Comparison of ENCODE assay signal across 23 mouse cellular contexts in genomic region chr7:84039856-84040522, GRCm38 (mm10). TPM values are rescaled to one million over a fixed set of nuclear protein-coding genes. Genes with fewer than 3 reads are reported as not detected.
DNase-seq lines count a peak whose midpoint lies in the region; ATAC-seq and TF ChIP-seq lines count a peak whose summit lies in the region.
"Had no signal": no experiment of that assay in that cellular context is flagged by ENCODE, and none has a peak within 500 bp of the region (broad histone marks: within the 10 kb centered on the region; RNA-seq: fewer than 3 reads in every experiment).

No protein-coding gene starts in this region.

- 63% methylated on average over 8 of the region's 8 CpGs for WGBS in intestine, embryonic 16.5 days
- 36% methylated on average over 8 of the region's 8 CpGs for WGBS in kidney, postnatal 0 days

- no peaks in the 10 kb centered on the region for H3K9me3 ChIP-seq in intestine, embryonic 16.5 days (ENCODE audit: control insufficient read depth, low read length)
- H3K9me3 ChIP-seq in kidney, postnatal 0 days (replicated peaks; ENCODE audit: low read length) = no peaks in the 10 kb centered on the region
- H3K9me3 ChIP-seq: forebrain, embryonic 10.5 days; heart, embryonic 10.5 days; hindbrain, embryonic 12.5 days; limb, embryonic 13.5 days; liver, embryonic 13.5 days; lung, embryonic 15.5 days; midbrain, embryonic 12.5 days; neural tube, embryonic 12.5 days had no signal

- H3K27ac ChIP-seq in intestine, embryonic 16.5 days (ENCODE audit: low read length) = peak overlapping the region; percentile 24; the same call in 1 of the 2 replicates
- no peak overlapping the region for H3K27ac ChIP-seq in kidney, postnatal 0 days
- H3K27ac ChIP-seq: forebrain, embryonic 10.5 days; heart, embryonic 10.5 days; hindbrain, embryonic 12.5 days; limb, embryonic 13.5 days; liver, embryonic 13.5 days; lung, embryonic 15.5 days; midbrain, embryonic 12.5 days; neural tube, embryonic 12.5 days had no signal

- H3K4me2 ChIP-seq in intestine, embryonic 16.5 days (ENCODE audit: low read depth, low read length) = no peak overlapping the region
- H3K4me2 ChIP-seq in kidney, postnatal 0 days (ENCODE audit: low read length) = no peak overlapping the region
- H3K4me2 ChIP-seq: hindbrain, embryonic 12.5 days; limb, embryonic 13.5 days; liver, embryonic 13.5 days; lung, embryonic 15.5 days; midbrain, embryonic 12.5 days; neural tube, embryonic 12.5 days had no signal

- H3K4me1 ChIP-seq in intestine, embryonic 16.5 days (ENCODE audit: control insufficient read depth, insufficient read depth, low read length) = no peaks in the 10 kb centered on the region; the same call in 1 of the 2 replicates
- no peaks in the 10 kb centered on the region for H3K4me1 ChIP-seq in kidney, postnatal 0 days (replicated peaks; ENCODE audit: insufficient read depth, low read length)
- H3K4me1 ChIP-seq: forebrain, embryonic 10.5 days; heart, embryonic 10.5 days; limb, embryonic 13.5 days; liver, embryonic 13.5 days; lung, embryonic 15.5 days; midbrain, embryonic 12.5 days; neural tube, embryonic 12.5 days had no signal

- H3K9ac ChIP-seq in intestine, embryonic 16.5 days (ENCODE audit: low read depth, low read length) = no peak overlapping the region
- H3K9ac ChIP-seq in kidney, postnatal 0 days (ENCODE audit: low read depth, low read length) = no peak overlapping the region
- H3K9ac ChIP-seq: forebrain, postnatal 0 days; hindbrain, embryonic 12.5 days; limb, embryonic 13.5 days; liver, embryonic 13.5 days; lung, embryonic 15.5 days; midbrain, embryonic 12.5 days; neural tube, embryonic 12.5 days had no signal

- 0 out of 2 replicates have a peak, but pooled peaks have one; percentile 8 for TF ChIP-seq CTCF in kidney, postnatal 0 days (IDR thresholded peaks at IDR 0.05; ENCODE audit: low read depth)

- H3K4me3 ChIP-seq in intestine, embryonic 16.5 days (ENCODE audit: low read length) = no peak overlapping the region
- H3K4me3 ChIP-seq in kidney, postnatal 0 days (replicated peaks; ENCODE audit: low read depth, low read length) = no peak overlapping the region
- H3K4me3 ChIP-seq: forebrain, embryonic 10.5 days; heart, embryonic 10.5 days; hindbrain, embryonic 12.5 days; limb, embryonic 13.5 days; liver, embryonic 13.5 days; lung, embryonic 15.5 days; midbrain, embryonic 12.5 days; neural tube, embryonic 12.5 days had no signal

- no peaks in the 10 kb centered on the region for H3K27me3 ChIP-seq in intestine, embryonic 16.5 days (replicated peaks; ENCODE audit: control insufficient read depth, insufficient read depth, low read length)
- H3K27me3 ChIP-seq in kidney, postnatal 0 days (ENCODE audit: insufficient read depth, low read length) = no peaks in the 10 kb centered on the region
- H3K27me3 ChIP-seq: hindbrain, embryonic 12.5 days; limb, embryonic 13.5 days; liver, embryonic 13.5 days; lung, embryonic 15.5 days; midbrain, embryonic 12.5 days; neural tube, embryonic 12.5 days had no signal

- peak; percentile 83 for ATAC-seq in intestine, embryonic 16.5 days
- no peak for ATAC-seq in kidney, postnatal 0 days (replicated peaks; ENCODE audit: low FRiP score, low read depth)
- ATAC-seq: forebrain, postnatal 0 days; inflammation-experienced regulatory T-cells, adult 6 months had no signal

- no peaks in the 10 kb centered on the region for H3K36me3 ChIP-seq in intestine, embryonic 16.5 days (ENCODE audit: control insufficient read depth, insufficient read depth, low read length)
- H3K36me3 ChIP-seq in kidney, postnatal 0 days (ENCODE audit: insufficient read depth, low read length) = no peaks in the 10 kb centered on the region
- H3K36me3 ChIP-seq: forebrain, embryonic 10.5 days; heart, embryonic 10.5 days; hindbrain, embryonic 12.5 days; limb, embryonic 13.5 days; liver, embryonic 13.5 days; lung, embryonic 15.5 days; midbrain, embryonic 12.5 days; neural tube, embryonic 12.5 days had no signal

- DNase-seq in kidney, adult 18-20 months = peak; percentile 38
- DNase-seq in kidney, postnatal 10 days = no peak
- no peak for DNase-seq in kidney, postnatal 0 days (ENCODE audit: low spot score)
- no peak for DNase-seq in thymus, postnatal 36 days
- DNase-seq in urinary bladder, adult 18-20 months (ENCODE audit: low spot score in 2 of 2) = no peak
- no peak for DNase-seq in embryo, embryonic 10 days (ENCODE audit: low spot score)
- DNase-seq: adrenal gland, postnatal 10 days; B cell, adult 2 months; cerebellum, adult 9-11 months; forebrain, postnatal 0 days; gastrocnemius, postnatal 36 days; liver, embryonic 13.5 days; spleen, adult 18-20 months; thymus, postnatal 25 days had no signal

RNA-seq across cellular contexts. Expression of gene Cemip, which starts 46.3 kb away (rescaled TPM):
- 0.28 and 0.40 TPM in 2 replicates for polyA plus RNA-seq in intestine, embryonic 16.5 days (2015; fragmentation: Nextera tagmentation; extraction: Ambion mirVana)
- polyA plus RNA-seq in kidney, postnatal 0 days (2015; fragmentation: Nextera tagmentation; extraction: Ambion mirVana) = 0.17 and 0.28 TPM in 2 replicates
